Mouse (Mus musculus) testis, postnatal 10 days (tissue): Measurements from ENCODE around the gene Dnah3.

ENCODE experiments used
- DNase-seq: peaks from one replicate; pipeline ENCODE4 v3.0.0; 2021; ENCODE audit warnings: low spot score

The Dnah3 gene

GRCm38 (mm10) chr7:119873050-119873449, 222.0 kb downstream of the Dnah3 start:
- DNase-seq: no peak
